Mouse (Mus musculus): ENCODE measurements around the gene Smdt1.

GRCm38 (mm10) chr15:82379871-82380713 is 41.3 kb downstream of the Smdt1 start, which contains the start of gene Cyp2d22:
- no peak for TF ChIP-seq POLR2A (IDR thresholded peaks at IDR 0.05; ENCODE audit: insufficient read length, low read depth)
- TF ChIP-seq MYOG (IDR thresholded peaks at IDR 0.05; ENCODE audit: control insufficient read depth in 1 of 3, insufficient read depth in 1 of 3, insufficient read length in 2 of 3, low read depth in 2 of 3) = no peak
- no peak for TF ChIP-seq POLR2AphosphoS2 (IDR thresholded peaks at IDR 0.05; ENCODE audit: insufficient read length, low read depth)
- no peak for TF ChIP-seq E2F4 (IDR thresholded peaks at IDR 0.05; ENCODE audit: insufficient read depth)
- no peak for TF ChIP-seq TCF12 (IDR thresholded peaks at IDR 0.05; ENCODE audit: insufficient read depth, poor library complexity, severe bottlenecking)
- no peak for TF ChIP-seq MAX (IDR thresholded peaks at IDR 0.05; ENCODE audit: low read depth)
- TF ChIP-seq USF1 (IDR thresholded peaks at IDR 0.05; ENCODE audit: low read depth) = no peak

Measured in myocyte (in vitro differentiated cells).